Mouse (Mus musculus): ENCODE results near the gene Slc35b3. TPM values are rescaled to one million over a fixed set of nuclear protein-coding genes. Genes with fewer than 3 reads are reported as not detected.

Gene Slc35b3
- 150 TPM for polyA plus RNA-seq (2017; shearing (Covaris generic))

GRCm38 (mm10) chr13:38960063-38961050 is at the start of gene Slc35b3:
Gene Slc35b3 (minus strand): TSS chr13:38960875.

Data from CD4-positive, CD25-positive, alpha-beta regulatory T cell (primary cell).